Mouse (Mus musculus): ENCODE results near the gene Ripply3. TPM values are rescaled to one million over a fixed set of nuclear protein-coding genes. Genes with fewer than 3 reads are reported as not detected.

Gene Ripply3
- polyA plus RNA-seq, 1 experiment from 2014 or later: 4.5 TPM

- no peak for ATAC-seq
- no peak overlapping the region for H3K27ac ChIP-seq (ENCODE audit: low read length)
- H3K9me3 ChIP-seq (ENCODE audit: control insufficient read depth, low read length): no peaks in the 10 kb centered on the region
- no peaks in the 10 kb centered on the region for H3K27me3 ChIP-seq (replicated peaks; ENCODE audit: control insufficient read depth, insufficient read depth, low read length)
- no peak overlapping the region for H3K4me3 ChIP-seq (ENCODE audit: low read length)
- WGBS: 50% methylated on average over 10 of the region's 10 CpGs
- H3K9ac ChIP-seq (ENCODE audit: low read depth, low read length): no peak overlapping the region
- H3K4me2 ChIP-seq (ENCODE audit: low read depth, low read length): no peak overlapping the region
- no peaks in the 10 kb centered on the region for H3K36me3 ChIP-seq (ENCODE audit: control insufficient read depth, insufficient read depth, low read length)
- H3K4me1 ChIP-seq (ENCODE audit: control insufficient read depth, insufficient read depth, low read length): peaks cover 9% of the 10 kb centered on the region; the same call in 1 of the 2 replicates
These were observed 34.1 kb downstream of the Ripply3 start for GRCm38 (mm10) chr16:94362174-94362873.

GRCm38 (mm10) chr16:94363814-94364213 is 35.6 kb downstream of the Ripply3 start:
- H3K4me3 ChIP-seq (ENCODE audit: low read length): no peak overlapping the region
- no peak for ATAC-seq
- 90% methylated on average over 4 of the region's 4 CpGs for WGBS
- H3K27ac ChIP-seq (ENCODE audit: low read length): no peak overlapping the region
- H3K9me3 ChIP-seq (ENCODE audit: control insufficient read depth, low read length): no peaks in the 10 kb centered on the region
- no peak overlapping the region for H3K9ac ChIP-seq (ENCODE audit: low read depth, low read length)
- no peak overlapping the region for H3K4me2 ChIP-seq (ENCODE audit: low read depth, low read length)
- H3K4me1 ChIP-seq (ENCODE audit: control insufficient read depth, insufficient read depth, low read length): peaks cover 9% of the 10 kb centered on the region; the same call in 1 of the 2 replicates
- H3K36me3 ChIP-seq (ENCODE audit: control insufficient read depth, insufficient read depth, low read length): no peaks in the 10 kb centered on the region
- H3K27me3 ChIP-seq (replicated peaks; ENCODE audit: control insufficient read depth, insufficient read depth, low read length): no peaks in the 10 kb centered on the region

- Histone ChIP-seq H3K9ac (ENCODE audit: low read depth, low read length) (no peak overlapping the region), H3K36me3 (ENCODE audit: control insufficient read depth, insufficient read depth, low read length) (no peaks in the 10 kb centered on the region), H3K9me3 (ENCODE audit: control insufficient read depth, low read length) (no peaks in the 10 kb centered on the region), H3K27me3 (replicated peaks; ENCODE audit: control insufficient read depth, insufficient read depth, low read length) (no peaks in the 10 kb centered on the region), H3K27ac (ENCODE audit: low read length) (no peak overlapping the region), H3K4me3 (ENCODE audit: low read length) (no peak overlapping the region), H3K4me2 (ENCODE audit: low read depth, low read length) (no peak overlapping the region), H3K4me1 (ENCODE audit: control insufficient read depth, insufficient read depth, low read length) (peaks cover 17% of the 10 kb centered on the region; the same call in 1 of the 2 replicates)
- 85% methylated on average over 3 of the region's 3 CpGs for WGBS
- no peak for ATAC-seq
These were observed 37.2 kb downstream of the Ripply3 start for GRCm38 (mm10) chr16:94365435-94365834.

- Histone ChIP-seq H3K4me1 (ENCODE audit: control insufficient read depth, insufficient read depth, low read length) (peaks cover 20% of the 10 kb centered on the region), H3K9ac (ENCODE audit: low read depth, low read length) (peak overlapping the region; percentile 95), H3K27ac (ENCODE audit: low read length) (peak overlapping the region; percentile 99), H3K4me3 (ENCODE audit: low read length) (peak overlapping the region; percentile 91), H3K4me2 (ENCODE audit: low read depth, low read length) (peak overlapping the region; percentile 58), H3K36me3 (ENCODE audit: control insufficient read depth, insufficient read depth, low read length) (no peaks in the 10 kb centered on the region), H3K9me3 (ENCODE audit: control insufficient read depth, low read length) (no peaks in the 10 kb centered on the region), H3K27me3 (replicated peaks; ENCODE audit: control insufficient read depth, insufficient read depth, low read length) (no peaks in the 10 kb centered on the region)
- ATAC-seq: 0 out of 2 replicates have a peak, but pooled peaks have one; percentile 0
- under 1% methylated on average over 6 of the region's 6 CpGs for WGBS
These were observed 41.5 kb downstream of the Ripply3 start for GRCm38 (mm10) chr16:94369596-94370172.

- Histone ChIP-seq H3K27me3 (replicated peaks; ENCODE audit: control insufficient read depth, insufficient read depth, low read length) (no peaks in the 10 kb centered on the region), H3K36me3 (ENCODE audit: control insufficient read depth, insufficient read depth, low read length) (no peaks in the 10 kb centered on the region), H3K9me3 (ENCODE audit: control insufficient read depth, low read length) (no peaks in the 10 kb centered on the region), H3K4me2 (ENCODE audit: low read depth, low read length) (peak within 1 kb of the TSS; percentile 78), H3K9ac (ENCODE audit: low read depth, low read length) (peak within 1 kb of the TSS; percentile 95), H3K27ac (ENCODE audit: low read length) (peak within 1 kb of the TSS; percentile 99), H3K4me1 (ENCODE audit: control insufficient read depth, insufficient read depth, low read length) (peaks cover 20% of the 10 kb centered on the region), H3K4me3 (ENCODE audit: low read length) (peak within 1 kb of the TSS; percentile 91)
- peak; percentile 85 for ATAC-seq
- WGBS: under 1% methylated on average over 79 of the region's 79 CpGs
These were observed 42.1 kb downstream of the Ripply3 start, which contains the start of gene Ttc3 for GRCm38 (mm10) chr16:94370173-94370914. Gene Ttc3, plus strand, starts transcription at chr16:94370618.

GRCm38 (mm10) chr16:94370915-94371300 is 42.7 kb downstream of the Ripply3 start:
- ATAC-seq: peak; percentile 82
- Histone ChIP-seq H3K4me1 (ENCODE audit: control insufficient read depth, insufficient read depth, low read length) (peaks cover 20% of the 10 kb centered on the region), H3K27ac (ENCODE audit: low read length) (peak overlapping the region; percentile 99), H3K9me3 (ENCODE audit: control insufficient read depth, low read length) (no peaks in the 10 kb centered on the region), H3K4me2 (ENCODE audit: low read depth, low read length) (peak overlapping the region; percentile 78), H3K36me3 (ENCODE audit: control insufficient read depth, insufficient read depth, low read length) (no peaks in the 10 kb centered on the region), H3K27me3 (replicated peaks; ENCODE audit: control insufficient read depth, insufficient read depth, low read length) (no peaks in the 10 kb centered on the region), H3K4me3 (ENCODE audit: low read length) (peak overlapping the region; percentile 91), H3K9ac (ENCODE audit: low read depth, low read length) (peak overlapping the region; percentile 95)
- under 1% methylated on average over 41 of the region's 43 CpGs for WGBS

- 1% methylated on average over 33 of the region's 43 CpGs for WGBS
- Histone ChIP-seq H3K9ac (ENCODE audit: low read depth, low read length) (peak within 1 kb of the TSS; percentile 95), H3K9me3 (ENCODE audit: control insufficient read depth, low read length) (no peaks in the 10 kb centered on the region), H3K36me3 (ENCODE audit: control insufficient read depth, insufficient read depth, low read length) (no peaks in the 10 kb centered on the region), H3K4me3 (ENCODE audit: low read length) (peak within 1 kb of the TSS; percentile 91), H3K4me1 (ENCODE audit: control insufficient read depth, insufficient read depth, low read length) (peaks cover 18% of the 10 kb centered on the region), H3K27me3 (replicated peaks; ENCODE audit: control insufficient read depth, insufficient read depth, low read length) (no peaks in the 10 kb centered on the region), H3K27ac (ENCODE audit: low read length) (peak within 1 kb of the TSS; percentile 99), H3K4me2 (ENCODE audit: low read depth, low read length) (peak within 1 kb of the TSS; percentile 78)
- ATAC-seq: peak; percentile 77
These were observed 43.2 kb downstream of the Ripply3 start, which contains the start of gene Pigp for GRCm38 (mm10) chr16:94371301-94371931. Gene Pigp, minus strand, starts transcription at chr16:94371842.

GRCm38 (mm10) chr16:94379386-94379785 is 51.2 kb downstream of the Ripply3 start:
- no peaks in the 10 kb centered on the region for H3K36me3 ChIP-seq (ENCODE audit: control insufficient read depth, insufficient read depth, low read length)
- no peak overlapping the region for H3K27ac ChIP-seq (ENCODE audit: low read length)
- H3K9me3 ChIP-seq (ENCODE audit: control insufficient read depth, low read length): no peaks in the 10 kb centered on the region
- H3K9ac ChIP-seq (ENCODE audit: low read depth, low read length): no peak overlapping the region
- no peak overlapping the region for H3K4me2 ChIP-seq (ENCODE audit: low read depth, low read length)
- no peak overlapping the region for H3K4me3 ChIP-seq (ENCODE audit: low read length)
- H3K27me3 ChIP-seq (replicated peaks; ENCODE audit: control insufficient read depth, insufficient read depth, low read length): no peaks in the 10 kb centered on the region
- no peaks in the 10 kb centered on the region for H3K4me1 ChIP-seq (ENCODE audit: control insufficient read depth, insufficient read depth, low read length)
- 74% methylated on average over 1 of the region's 1 CpGs for WGBS
- ATAC-seq: no peak

GRCm38 (mm10) chr16:94383277-94383676 is 55.1 kb downstream of the Ripply3 start:
- no peak overlapping the region for H3K4me3 ChIP-seq (ENCODE audit: low read length)
- no peak overlapping the region for H3K27ac ChIP-seq (ENCODE audit: low read length)
- no peak overlapping the region for H3K4me2 ChIP-seq (ENCODE audit: low read depth, low read length)
- ATAC-seq: no peak
- WGBS: 97% methylated on average over 3 of the region's 3 CpGs
- H3K9ac ChIP-seq (ENCODE audit: low read depth, low read length): no peak overlapping the region
- no peaks in the 10 kb centered on the region for H3K36me3 ChIP-seq (ENCODE audit: control insufficient read depth, insufficient read depth, low read length)
- no peaks in the 10 kb centered on the region for H3K27me3 ChIP-seq (replicated peaks; ENCODE audit: control insufficient read depth, insufficient read depth, low read length)
- no peaks in the 10 kb centered on the region for H3K4me1 ChIP-seq (ENCODE audit: control insufficient read depth, insufficient read depth, low read length)
- no peaks in the 10 kb centered on the region for H3K9me3 ChIP-seq (ENCODE audit: control insufficient read depth, low read length)
